Mouse (Mus musculus) right cerebral cortex, adult 2 months (tissue): ENCODE measurements around the gene Cwh43.
A peak's percentile ranks its signal among the peaks of the same experiment; 100 is the strongest.

ENCODE experiments used
- DNase-seq, 2 experiments: peaks; one replicate each; pipeline ENCODE4 v3.0.0; 2021 to 2022; ENCODE audit warnings: low spot score in 2 of 2

The Cwh43 gene

DNA sequence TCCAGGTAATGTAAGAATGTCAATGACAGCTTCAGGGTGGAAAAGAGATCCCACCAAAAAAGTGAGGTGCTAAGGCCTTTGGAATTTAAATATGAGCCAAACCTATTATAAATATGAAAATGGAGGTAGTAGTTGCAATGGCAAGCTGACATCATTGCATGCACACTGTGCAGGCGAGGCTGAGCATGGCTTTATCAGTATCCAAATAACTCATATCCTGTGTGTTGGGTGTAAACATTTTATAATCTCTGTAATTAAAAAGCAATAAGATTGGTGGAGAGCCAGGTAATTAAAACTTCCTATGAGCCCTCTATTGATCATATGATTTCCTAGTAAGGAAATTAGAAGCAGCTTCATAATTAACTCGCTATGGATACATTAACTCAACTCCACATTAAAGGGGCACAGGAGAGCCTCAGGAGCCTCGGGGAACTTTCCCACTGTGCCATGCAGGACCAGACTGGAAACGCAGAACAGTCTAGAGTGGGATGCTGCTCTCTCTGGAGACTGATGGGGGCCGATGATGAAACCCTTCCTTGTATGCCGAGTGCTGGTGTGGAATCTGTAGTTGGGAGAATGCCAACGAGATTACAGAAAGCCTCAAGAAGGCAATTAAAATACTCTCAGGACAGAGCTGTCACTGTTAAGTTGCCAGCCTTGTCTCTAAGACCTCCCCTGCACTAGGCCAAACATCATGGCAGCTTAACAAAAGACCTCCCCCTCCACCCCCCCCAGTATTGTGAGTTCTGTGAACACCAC is 5.9 kb upstream of the Cwh43 start:
- no peak for DNase-seq

DNA sequence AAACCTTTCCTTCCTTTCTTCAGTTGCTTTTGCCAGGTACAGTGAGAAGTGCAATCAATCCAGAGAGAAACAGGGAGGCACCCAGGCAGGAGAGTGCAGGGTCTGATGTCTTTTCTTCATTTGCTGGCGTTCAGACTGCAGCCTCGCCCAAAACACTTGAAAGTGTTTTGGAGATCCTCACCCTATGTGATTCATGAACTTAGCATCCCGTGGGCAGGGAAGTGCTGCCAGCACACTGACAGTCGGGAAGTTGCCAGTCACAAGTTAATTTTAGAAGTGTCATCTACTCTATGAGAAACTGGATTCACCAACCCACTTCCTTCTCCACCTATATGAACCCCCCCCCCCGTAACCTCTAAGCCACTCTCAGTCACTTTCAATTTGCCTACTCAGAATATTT is 4.5 kb upstream of the Cwh43 start:
- DNase-seq: no peak

DNA sequence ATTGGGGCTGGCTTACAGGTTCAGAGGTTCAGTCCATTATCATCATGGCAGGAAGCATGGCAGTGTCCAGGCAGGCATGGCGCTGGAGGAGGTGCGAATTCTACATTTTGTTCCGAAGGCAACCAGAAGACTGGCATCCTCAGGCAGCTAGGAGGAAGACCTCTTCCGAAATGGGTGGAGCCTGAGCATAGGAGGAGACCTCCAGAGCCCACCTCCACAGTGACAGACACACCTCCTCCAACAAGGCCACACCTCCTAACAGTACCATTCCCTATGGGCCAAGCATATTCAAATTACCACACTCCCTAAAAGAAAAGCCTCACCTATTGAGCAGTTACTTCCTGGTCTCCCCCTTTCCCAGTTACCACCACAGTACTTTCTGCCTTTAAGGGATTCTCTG is 3.0 kb upstream of the Cwh43 start:
- DNase-seq: no peak

DNA sequence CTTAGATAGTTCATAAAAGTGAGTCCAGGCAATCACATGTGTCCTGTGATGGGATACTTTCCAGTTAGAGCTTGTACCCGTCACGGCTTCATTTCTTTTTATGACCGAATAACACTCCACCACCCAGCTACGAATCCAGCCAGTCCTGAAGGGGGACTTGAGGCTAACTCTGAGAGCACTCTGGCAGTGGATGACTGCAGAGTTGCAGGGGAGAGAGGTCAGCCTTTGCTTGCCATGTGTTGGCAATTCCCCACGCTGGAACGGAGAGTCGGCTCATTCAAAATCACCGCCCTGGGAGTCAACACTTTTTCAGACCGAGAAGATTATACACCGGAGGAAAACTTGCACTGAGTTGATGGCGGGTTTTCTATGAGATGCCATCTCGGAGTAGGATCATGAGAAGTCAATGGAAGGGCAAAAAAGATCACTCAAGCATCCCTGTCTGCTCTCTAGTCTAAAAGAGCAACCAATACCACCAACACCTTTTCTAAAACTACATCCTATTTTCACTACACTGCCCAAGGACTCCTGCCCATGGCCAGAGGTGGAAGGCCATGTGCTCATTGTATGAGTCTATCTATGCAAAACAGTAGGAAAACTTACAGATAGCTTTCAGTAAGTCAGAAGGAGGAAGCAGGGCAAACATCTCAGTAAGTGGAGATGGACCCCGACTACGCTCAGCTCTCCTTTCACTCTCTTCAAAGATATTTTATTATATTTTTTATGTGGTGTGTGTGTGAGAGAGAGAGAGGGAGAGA is 2.4 kb upstream of the Cwh43 start:
- DNase-seq: no peak

DNA sequence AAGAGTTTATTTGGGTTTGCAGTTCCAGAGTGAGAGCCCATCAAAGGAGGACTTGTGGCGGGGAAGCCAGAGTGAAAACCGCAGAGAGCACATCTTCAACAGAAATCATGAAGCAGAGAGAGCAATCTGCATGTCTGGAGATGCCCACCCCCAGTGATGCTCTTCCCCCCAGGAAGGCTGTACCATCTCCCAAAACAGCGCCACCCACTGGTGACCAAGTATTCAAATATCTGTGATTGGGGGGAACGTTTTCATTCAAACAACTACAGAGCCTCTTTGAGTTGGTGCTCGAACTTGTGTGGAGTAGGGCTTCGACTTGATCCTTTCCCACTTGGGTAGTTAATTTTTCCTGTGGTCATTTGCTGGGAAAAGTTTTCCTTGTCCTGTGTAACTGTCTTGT is 1.1 kb upstream of the Cwh43 start:
- DNase-seq: no peak

DNA sequence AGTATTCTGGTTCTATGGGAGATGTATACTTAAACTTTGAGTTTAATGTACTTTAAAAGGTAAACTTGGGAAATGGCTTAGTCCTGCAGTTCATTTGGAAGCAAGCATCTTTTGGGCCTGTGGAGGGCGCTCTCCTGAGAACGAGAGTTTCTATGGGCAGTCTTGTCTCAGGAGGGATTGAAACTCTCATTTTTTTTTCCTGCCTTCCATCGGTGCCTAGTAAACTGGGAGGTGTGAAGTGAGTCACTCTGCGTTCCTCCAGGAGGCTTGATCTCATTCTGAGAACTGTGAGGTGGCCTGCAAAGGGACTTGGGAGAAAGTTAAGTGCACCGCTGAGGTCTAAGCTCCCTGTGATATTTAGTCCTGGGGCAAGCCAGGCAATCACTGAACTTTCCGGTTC is 986 bp downstream of the Cwh43 start:
- DNase-seq: peak; percentile 50 to 56

DNA sequence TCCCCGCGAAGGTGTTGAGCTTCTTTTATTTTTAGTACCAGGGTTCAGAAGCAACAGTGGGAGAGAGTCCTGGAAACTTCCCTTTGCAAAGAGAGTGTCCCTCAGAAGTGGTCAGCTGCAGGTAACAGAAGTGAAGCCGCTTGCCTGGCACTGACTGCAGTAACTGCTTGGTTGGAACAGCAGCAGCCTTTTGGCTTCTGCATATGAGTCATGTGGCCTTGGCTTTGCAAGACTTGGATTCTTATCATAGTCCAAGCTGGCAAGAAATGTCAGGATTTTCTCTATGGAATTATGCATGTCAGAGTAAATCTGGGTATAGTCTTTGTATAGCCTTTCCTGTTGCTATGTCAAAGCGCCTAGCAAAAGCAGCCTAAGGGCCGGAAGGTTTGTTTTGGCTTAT is 4.1 kb downstream of the Cwh43 start:
- DNase-seq: no peak

DNA sequence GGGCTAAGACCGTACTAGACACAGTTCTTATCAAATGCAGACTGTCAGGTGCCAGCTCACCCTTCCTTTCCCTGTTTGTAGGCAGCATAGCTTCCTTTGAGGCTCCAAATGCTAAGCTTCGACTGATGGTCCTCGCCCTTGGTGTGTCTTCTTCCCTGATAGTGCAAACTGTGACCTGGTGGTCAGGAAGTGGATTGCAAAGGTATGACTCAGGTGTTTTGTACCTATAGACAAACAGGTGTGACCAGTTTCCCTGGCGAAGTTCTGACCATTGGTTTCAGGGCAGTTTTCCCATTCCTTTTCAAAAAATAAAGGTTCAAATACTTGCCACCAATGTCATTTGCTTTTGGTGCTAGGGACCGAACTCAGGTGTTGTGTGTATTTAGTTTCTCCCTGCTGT is 5.9 kb downstream of the Cwh43 start:
- DNase-seq: no peak

DNA sequence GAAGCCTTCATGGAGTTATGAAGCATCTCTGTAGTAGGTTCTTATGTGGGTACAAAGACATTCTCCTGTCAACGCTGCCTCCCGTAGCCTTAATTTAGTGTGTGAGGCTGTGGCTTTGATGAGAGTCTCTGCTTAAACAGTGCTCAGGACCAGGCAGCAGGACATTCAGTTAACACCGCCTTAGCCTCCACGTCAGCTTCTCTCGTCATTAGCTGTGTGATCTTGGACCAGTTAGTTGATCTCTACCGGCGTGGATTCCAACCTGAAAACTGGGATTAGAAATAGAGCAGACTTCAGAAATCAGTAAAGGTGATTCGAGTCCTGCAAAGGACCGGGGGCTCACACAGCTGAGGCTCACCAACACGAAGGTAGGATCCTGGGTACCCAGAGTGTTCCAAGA is 8.3 kb downstream of the Cwh43 start:
- no peak for DNase-seq

DNA sequence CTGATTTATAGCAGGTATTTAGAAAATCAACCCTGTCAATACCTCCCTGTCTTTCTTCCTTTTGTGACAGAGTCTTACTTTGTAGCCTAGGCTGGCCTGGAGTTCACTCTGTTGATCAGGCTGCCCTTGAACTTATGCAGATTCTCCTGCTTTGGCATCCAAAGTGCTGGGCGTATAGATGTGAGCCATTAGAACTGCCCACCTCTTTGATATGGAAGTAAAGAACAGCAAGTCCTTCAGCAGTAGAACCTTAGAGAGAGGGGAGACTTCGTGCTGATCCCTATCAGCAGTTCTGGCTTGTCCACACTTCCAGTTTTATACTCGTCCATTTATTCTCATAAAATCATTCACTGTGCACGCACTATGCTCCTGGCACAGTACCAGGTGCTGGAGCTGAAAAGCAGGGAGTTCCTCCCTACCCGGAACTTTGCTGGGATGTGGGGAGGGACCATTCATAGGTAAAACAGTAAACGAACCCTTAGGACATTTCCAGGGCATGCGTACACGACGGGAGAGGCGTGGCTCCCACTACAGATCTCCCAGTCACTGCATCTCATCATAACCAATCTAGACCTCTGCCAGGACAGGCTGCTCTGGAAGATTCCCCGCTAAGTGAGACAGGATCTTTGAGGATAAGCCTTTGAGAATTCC is 13.3 kb downstream of the Cwh43 start:
- no peak for DNase-seq

DNA sequence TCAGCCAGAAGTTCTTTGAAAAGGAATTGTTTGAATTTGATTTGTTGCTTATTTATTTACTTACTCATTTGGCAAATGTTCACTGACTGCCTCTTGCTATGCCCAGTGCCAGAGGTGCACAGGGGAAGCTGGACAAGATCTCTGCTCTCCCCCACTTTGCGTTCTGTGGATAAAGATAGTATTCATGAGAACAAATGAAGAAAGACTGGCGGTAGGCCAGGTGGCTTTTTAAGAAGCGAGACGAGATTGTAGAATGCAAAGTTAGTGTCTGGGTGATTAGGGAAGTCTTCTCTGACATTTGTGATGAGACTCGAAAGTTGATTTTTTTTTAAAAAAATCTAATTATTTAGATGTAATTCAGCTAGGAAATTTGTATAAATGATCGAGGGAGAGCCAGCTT is 20.9 kb downstream of the Cwh43 start:
- no peak for DNase-seq

DNA sequence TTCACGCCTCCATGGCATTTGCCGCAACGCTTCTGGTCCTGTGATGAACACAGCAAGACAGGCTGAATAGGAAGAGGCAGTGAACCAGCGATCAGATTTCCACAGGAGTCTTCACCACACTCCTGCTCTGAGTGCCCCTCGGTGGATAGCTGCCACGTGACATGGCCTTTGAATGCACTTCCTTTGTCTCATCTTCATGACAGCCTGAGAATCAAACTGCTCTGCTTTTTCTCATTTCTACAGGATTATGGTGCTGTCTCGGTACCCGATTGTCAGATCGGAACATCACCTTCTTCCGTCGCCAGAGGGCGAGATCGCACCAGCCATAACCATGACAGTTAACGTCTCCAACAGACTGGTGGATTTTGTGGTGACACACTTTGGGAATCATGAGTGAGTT is 25.7 kb downstream of the Cwh43 start:
- peak; percentile 91 to 94 for DNase-seq

DNA sequence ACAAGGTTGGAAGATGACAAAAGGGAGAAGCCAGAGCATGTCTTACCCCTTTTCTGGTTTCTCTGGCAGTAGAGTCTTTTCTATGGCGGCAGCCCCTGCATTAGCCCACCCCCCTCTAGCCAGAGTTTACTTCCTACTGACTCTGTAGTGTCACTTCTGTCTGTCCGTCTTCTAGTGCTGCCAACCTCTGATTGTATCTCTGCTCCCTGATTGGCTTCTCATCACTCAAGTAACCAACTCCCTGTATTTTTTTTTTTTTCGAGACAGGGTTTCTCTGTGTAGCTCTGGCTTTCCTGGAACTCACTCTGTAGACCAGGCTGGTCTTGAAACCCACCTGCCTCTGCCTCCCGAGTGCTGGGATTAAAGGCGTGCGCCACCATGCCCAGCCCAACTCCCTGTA is 26.9 kb downstream of the Cwh43 start:
- DNase-seq: no peak

DNA sequence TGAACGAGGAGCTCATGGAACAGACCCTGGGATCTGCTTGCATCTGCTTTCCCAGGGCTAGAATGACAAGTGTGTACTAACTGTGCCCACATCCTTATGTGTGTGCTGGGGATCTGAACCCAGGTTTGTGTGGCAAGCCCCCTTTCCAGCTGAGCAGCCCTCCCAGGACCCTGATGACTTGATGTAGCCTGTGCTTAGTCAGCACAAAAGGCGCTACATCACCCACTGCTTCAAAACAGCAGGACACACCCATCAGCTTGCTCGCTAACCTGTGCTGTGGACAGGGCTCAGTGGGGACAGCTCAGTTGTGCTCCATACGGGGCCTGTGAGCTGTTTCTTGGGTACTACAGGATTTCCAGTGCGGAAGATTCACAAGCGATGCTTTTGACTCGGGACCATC is 28.9 kb downstream of the Cwh43 start:
- DNase-seq: no peak

DNA sequence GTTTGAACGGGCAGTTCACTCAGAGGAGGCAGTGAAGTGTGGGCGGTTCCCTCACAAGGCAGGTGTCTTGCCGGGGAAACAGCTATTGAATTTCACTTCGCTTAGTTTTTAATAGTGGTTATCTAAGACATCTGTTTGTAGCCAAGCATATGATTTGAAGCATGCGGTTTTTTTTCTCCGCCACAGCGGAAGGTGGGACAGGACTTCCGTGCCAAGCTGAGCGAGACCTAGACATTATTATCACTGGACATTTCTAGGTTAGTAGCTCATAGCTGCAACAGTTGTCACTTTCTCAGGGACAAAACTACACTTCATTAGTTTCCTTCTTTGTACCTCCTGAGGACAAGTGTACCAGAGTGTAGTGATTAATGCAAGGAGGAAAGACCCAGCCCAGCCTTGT is 36.3 kb downstream of the Cwh43 start:
- DNase-seq: peak in 1 of 2 experiments; percentile 17

DNA sequence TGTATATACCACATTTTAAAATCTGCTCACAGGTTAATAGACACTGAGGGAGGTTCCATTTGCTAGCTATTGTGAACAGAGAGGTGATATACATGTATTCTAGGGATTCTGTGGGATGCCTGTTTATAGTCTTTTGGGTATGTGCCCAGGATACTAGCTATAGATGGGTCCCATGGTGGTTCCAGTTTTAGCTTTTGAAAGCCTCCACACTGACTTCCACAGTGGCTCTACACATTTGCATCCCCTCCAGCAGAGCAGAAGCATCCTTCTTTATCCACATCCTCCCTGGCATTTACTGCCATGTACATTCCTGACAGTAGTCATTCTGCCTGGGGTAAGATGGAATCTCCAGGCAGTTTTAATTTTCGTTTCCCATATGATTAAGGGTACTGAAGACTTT is 44.4 kb downstream of the Cwh43 start:
- DNase-seq: no peak

DNA sequence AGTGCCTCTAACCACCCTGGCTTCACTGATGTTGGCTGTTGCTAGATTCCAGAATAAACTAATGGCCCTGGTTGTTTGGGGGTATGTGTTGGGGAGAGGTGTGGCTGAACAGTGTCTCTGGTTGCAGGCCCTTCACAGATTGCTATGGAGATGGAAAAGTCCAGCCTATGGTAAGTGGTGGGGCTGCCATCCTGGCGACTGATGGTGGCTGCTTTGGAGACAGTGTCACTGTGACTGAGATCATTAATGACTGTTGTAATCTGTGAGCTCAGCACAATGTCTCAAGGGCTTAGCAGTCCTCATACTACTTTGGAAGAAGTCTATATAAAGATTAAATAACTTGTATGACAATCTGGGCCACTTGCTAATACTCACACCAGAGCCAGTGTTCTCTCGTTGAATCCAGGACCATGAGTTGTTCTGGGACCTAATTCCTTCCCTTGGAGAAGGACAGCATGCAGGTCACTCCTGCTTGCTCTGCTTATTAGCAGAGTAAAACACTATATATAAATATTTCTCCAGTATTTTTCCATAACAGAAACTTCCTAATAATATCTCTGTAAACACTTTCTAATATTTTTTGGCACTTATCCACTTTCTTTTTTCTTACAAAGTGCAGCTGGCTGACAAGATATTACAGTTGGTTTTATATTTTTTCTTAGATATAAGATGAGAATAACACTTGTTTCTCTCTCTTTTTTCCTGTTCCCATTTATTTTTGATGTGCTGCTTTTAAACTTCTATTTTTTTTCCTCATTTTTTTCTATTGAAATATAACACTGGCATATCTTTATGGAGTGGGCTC is 48.8 kb downstream of the Cwh43 start:
- DNase-seq: no peak

DNA sequence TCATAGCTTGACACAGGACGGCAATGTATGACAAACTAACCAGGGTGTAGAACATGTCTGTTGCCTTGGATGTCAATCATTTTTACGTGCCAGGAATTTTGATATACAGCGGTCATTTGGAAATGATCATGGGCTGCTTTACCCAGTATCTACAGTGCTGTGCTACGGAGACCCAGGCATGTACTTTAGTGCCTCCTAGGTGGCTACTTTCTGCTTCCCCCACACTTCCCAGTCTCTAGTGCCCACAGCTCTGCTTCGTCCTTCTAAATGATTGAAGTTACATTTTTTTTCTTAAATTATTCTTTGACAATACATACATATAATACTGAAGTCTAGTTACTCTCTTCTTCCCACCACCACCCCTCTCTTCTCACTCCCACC is 49.4 kb downstream of the Cwh43 start:
- no peak for DNase-seq

DNA sequence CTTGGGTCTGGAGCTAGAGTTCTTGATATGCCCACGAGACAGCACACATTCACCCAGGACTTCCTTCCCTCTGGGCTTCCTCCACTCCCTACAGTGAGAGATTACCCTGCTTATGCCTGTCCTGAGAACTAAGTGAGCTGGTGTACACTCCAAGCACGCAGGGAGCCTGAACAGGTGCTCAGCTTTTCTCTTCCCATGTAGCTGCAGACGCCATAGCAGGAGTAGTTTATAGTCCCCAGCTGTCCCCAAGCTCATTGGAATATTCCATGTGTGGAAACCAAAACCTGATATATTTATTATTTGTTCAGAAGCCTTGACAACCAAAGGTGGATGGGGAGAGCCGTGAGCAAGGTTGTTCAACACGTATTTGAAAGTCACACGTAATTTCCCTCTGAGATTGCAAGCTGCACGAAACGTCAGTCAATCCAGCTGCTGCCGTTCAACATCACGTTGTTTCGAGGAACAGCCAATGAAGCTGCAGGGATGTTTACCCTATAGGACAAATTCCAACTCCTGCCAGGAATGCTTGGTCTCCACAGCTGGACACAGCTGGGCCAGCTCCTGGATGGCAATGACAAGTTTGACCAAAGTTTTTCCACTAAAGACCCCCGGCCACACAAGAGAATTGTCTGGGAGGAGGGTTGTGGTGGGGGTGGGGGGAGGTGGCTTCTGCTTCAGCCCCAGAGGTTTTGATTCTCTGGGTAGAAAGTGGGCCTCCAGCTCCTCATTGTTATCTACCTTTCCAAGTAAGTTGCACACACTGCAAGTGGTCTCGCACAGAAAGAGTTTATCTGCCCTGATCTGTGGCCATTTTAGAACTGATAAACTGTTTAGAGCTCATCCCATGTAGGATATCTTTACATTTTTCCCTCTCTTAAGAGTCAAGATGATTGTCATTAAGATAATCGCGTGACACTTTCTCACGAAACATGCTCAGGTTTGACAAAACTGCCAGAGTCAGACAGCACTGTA is 62.9 kb downstream of the Cwh43 start:
- no peak for DNase-seq

DNA sequence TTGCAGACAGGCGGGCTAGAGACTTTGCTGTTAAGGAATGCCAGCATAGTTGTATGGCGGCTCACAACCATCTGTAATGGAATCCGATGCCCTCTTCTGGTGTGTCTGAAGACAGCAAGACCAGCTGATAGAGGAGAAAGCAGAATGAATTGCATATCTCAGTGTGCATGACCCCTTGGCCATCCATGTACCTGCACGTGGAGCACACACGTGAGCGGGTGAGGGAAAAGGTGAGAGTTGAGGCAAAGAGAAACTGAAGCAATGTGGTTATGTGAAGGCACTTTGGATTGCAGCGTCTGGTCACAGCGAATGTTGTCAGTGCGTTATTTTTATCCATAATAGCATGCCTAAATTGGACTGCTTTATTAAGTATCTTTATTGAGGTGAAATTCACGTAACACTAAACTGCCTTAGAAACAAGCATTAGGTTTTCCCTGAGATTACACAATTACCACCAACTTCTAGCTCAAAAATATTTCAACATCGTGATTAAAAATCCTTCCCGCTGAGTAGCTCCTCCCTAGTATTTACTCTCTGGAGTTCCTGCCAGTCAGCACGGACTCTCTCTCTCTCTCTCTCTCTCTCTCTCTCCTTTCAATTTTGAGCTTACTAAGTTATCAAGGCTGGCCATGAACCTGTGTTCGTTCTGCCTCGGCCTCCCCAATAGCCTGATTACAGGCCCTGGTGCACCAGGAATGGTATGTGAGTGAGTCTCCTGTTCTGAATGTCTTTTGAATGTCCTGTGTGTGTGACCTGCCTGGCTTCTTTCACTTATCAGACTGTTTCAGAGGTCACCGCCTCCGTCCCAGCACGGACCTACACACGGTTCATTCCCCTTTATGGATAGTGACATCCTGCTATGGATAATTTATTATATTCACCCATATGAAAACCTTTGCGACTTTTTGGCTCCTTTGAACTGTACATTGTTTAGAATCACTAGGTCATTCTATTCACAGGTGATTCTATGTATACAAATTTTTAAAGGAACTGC is 68.8 kb downstream of the Cwh43 start:
- no peak for DNase-seq
